Mouse (Mus musculus) hematopoietic multipotent progenitor cell, adult 10-12 weeks (in vitro differentiated cells): ENCODE results near the gene Prkaca. TPM values are rescaled to one million over a fixed set of nuclear protein-coding genes. Genes with fewer than 3 reads are reported as not detected.

Experiments used
- polyA plus RNA-seq: library from polyadenylated mRNA; stranded (reverse); fragments of >175 nt; gene quantifications from 2 replicates; pipeline ENCODE4 v1.2.3, GENCODE M21; 2012; ENCODE audit warnings: low replicate concordance

Prkaca gene
- polyA plus RNA-seq, result 22.7 and 25.1 TPM in 2 replicates

GRCm38 (mm10) chr8:83972150-83973120, at the start of gene Prkaca:
TSS of gene Prkaca (plus strand) at chr8:83972993.

GRCm38 (mm10) chr8:83955106-83955957, 17.5 kb upstream of the Prkaca start, which contains the start of the genes Gm10644 and Asf1b:
TSS of gene Gm10644 (minus strand) at chr8:83955205.
TSS of gene Asf1b (plus strand) at chr8:83955507.

GRCm38 (mm10) chr8:83997511-83998141, 24.8 kb downstream of the Prkaca start, which contains the start of gene Samd1:
TSS of gene Samd1 (plus strand) at chr8:83997672.

GRCm38 (mm10) chr8:84001281-84002000, 28.6 kb downstream of the Prkaca start, which contains the start of gene 1700067K01Rik:
TSS of gene 1700067K01Rik (plus strand) at chr8:84001502.

GRCm38 (mm10) chr8:84011705-84012498, 39.1 kb downstream of the Prkaca start, which contains the start of gene 2210011C24Rik:
TSS of gene 2210011C24Rik (minus strand) at chr8:84012171.

GRCm38 (mm10) chr8:84021096-84021495, 48.3 kb downstream of the Prkaca start, which contains the start of gene Palm3:
TSS of gene Palm3 (plus strand) at chr8:84021471.

GRCm38 (mm10) chr8:84042066-84042947, 69.5 kb downstream of the Prkaca start, which contains the start of gene Il27ra:
TSS of gene Il27ra (minus strand) at chr8:84042589.

GRCm38 (mm10) chr8:84044900-84045299, 72.1 kb downstream of the Prkaca start, which contains the start of gene Rln3:
TSS of gene Rln3 (minus strand) at chr8:84045000.

Other genes with a start within 250 kb of the Prkaca start
- gene Adgre5, start 231.7 kb upstream of the Prkaca start, polyA plus RNA-seq, result 194 and 396 TPM in 2 replicates
- 9.4 and 20.9 TPM in 2 replicates for gene Adgrl1, start 72.9 kb upstream of the Prkaca start, polyA plus RNA-seq
- gene Gm10644, start 17.8 kb upstream of the Prkaca start, polyA plus RNA-seq, result 0.90 and 1.4 TPM in 2 replicates
- gene Asf1b, start 17.5 kb upstream of the Prkaca start, polyA plus RNA-seq, result 5.2 and 56.2 TPM in 2 replicates
- gene Samd1, start 24.7 kb downstream of the Prkaca start, polyA plus RNA-seq, result 77.6 and 95.6 TPM in 2 replicates
- gene 1700067K01Rik, start 28.5 kb downstream of the Prkaca start, polyA plus RNA-seq, result 0.76 and 0.78 TPM in 2 replicates
- gene 2210011C24Rik, start 39.2 kb downstream of the Prkaca start, polyA plus RNA-seq, result 0.22 and 3.9 TPM in 2 replicates
- 0.13 and 0.14 TPM in 2 replicates for gene Palm3, start 48.5 kb downstream of the Prkaca start, polyA plus RNA-seq
- gene Il27ra, start 69.6 kb downstream of the Prkaca start, polyA plus RNA-seq, result 67.1 and 69.8 TPM in 2 replicates
- gene Rln3, start 72.0 kb downstream of the Prkaca start, polyA plus RNA-seq, result 3.7 and 4.7 TPM in 2 replicates
- gene Gm10643, start 92.1 kb downstream of the Prkaca start, polyA plus RNA-seq, result 0.11 and 0.15 TPM in 2 replicates
- 87.3 and 149 TPM in 2 replicates for gene Rfx1, start 93.8 kb downstream of the Prkaca start, polyA plus RNA-seq
- 61.7 and 152 TPM in 2 replicates for gene Dcaf15, start 131.8 kb downstream of the Prkaca start, polyA plus RNA-seq
- gene Podnl1, start 153.0 kb downstream of the Prkaca start, polyA plus RNA-seq, result 15.7 and 34.9 TPM in 2 replicates
- 37.2 and 82.2 TPM in 2 replicates for gene Cc2d1a, start 174.9 kb downstream of the Prkaca start, polyA plus RNA-seq
- 1.4 and 1.5 TPM in 2 replicates for gene 4930432K21Rik, start 175.0 kb downstream of the Prkaca start, polyA plus RNA-seq
- 0.42 and 0.59 TPM in 2 replicates for gene Nanos3, start 212.2 kb downstream of the Prkaca start, polyA plus RNA-seq